ENCODE assay signal across 10 mouse cellular contexts in the genomic region with DNA sequence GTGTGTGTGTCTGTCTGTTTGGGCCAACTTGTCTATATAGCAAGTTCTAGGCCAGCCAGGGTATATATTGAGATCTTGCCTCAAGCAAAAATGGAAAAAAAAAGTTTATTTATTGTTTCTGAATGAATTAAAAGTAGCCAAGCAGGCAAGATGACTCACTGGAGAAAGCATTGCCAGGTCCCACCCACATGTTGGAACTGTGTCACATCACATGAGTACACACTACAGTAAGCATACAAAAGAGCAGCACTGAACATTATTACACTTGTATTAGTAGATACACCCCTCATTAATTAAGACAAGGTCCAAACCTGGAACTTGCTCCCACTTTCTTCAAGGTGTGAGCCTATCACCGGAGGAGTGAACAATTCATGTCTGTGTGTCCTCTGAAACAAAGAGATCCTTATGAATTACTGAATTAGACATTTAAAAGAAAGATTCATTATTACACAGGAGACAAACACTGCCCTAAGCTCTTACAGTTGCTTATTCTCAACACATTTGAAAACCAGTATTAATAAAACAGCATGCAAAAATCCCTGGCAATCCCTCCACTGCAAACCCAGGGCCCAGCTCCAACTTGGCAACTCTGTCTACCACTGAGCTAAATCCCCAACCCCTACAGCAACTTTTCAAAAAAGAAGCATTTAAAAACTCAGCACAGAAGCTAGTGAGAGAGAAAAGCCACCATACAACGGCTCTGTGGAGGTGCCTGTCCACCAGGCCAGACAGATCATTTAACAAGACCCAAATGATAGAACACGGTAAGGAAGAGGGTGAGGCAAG. TPM values are rescaled to one million over a fixed set of nuclear protein-coding genes. Genes with fewer than 3 reads are reported as not detected.
A peak's percentile ranks its signal among the peaks of the same experiment; 100 is the strongest.
DNase-seq lines count a peak whose midpoint lies in the region; ATAC-seq and TF ChIP-seq lines count a peak whose summit lies in the region.
"Had no signal": no experiment of that assay in that cellular context is flagged by ENCODE, and none has a peak within 500 bp of the region (broad histone marks: within the 10 kb centered on the region; RNA-seq: fewer than 3 reads in every experiment).

No protein-coding gene starts in this region.

- no peak for TF ChIP-seq CTCF in intestine, postnatal 0 days (IDR thresholded peaks at IDR 0.05; ENCODE audit: low read depth)

- peak; percentile 39 to 57 for DNase-seq in left cerebral cortex, adult 18-20 months (ENCODE audit: low spot score in 2 of 2)
- DNase-seq in left cerebral cortex, postnatal 10 days (ENCODE audit: extremely low spot score in 1 of 2, low spot score in 2 of 2) = no peak
- peak; percentile 46 to 90 for DNase-seq in layer of hippocampus, adult 18-20 months (ENCODE audit: low spot score in 2 of 2)
- peak; percentile 27 for DNase-seq in right cerebral cortex, postnatal 25 days
- no peak for DNase-seq in kidney, postnatal 10 days

- H3K9ac ChIP-seq in forebrain, embryonic 16.5 days (replicated peaks; ENCODE audit: low read depth, low read length) = no peak overlapping the region
- H3K9ac ChIP-seq in midbrain, embryonic 13.5 days (replicated peaks) = no peak overlapping the region
- H3K9ac ChIP-seq in intestine, postnatal 0 days (ENCODE audit: low read depth, low read length) = no peak overlapping the region
- H3K9ac ChIP-seq: kidney, embryonic 15.5 days; midbrain, embryonic 12.5 days had no signal

- intact Hi-C loops in left cerebral cortex, postnatal 10 days (cut with DNase I) = loop anchor here (5.0 kb wide), 2 partner anchors 67 to 82 kb away; a partner anchor contains a TSS

- no peaks in the 10 kb centered on the region for H3K27me3 ChIP-seq in forebrain, embryonic 16.5 days (replicated peaks; ENCODE audit: control insufficient read depth, insufficient read depth, low read length)
- no peaks in the 10 kb centered on the region for H3K27me3 ChIP-seq in midbrain, embryonic 13.5 days
- H3K27me3 ChIP-seq in intestine, postnatal 0 days (replicated peaks; ENCODE audit: control insufficient read depth, insufficient read depth, low read length) = no peaks in the 10 kb centered on the region
- H3K27me3 ChIP-seq: kidney, embryonic 15.5 days; midbrain, embryonic 12.5 days had no signal

- H3K27ac ChIP-seq in forebrain, embryonic 16.5 days (ENCODE audit: low read length) = no peak overlapping the region
- no peak overlapping the region for H3K27ac ChIP-seq in midbrain, embryonic 13.5 days
- no peak overlapping the region for H3K27ac ChIP-seq in intestine, postnatal 0 days (ENCODE audit: low read depth, low read length)
- H3K27ac ChIP-seq: kidney, embryonic 15.5 days; midbrain, embryonic 12.5 days had no signal

- 61% methylated on average over 3 of the region's 3 CpGs for WGBS in forebrain, embryonic 16.5 days
- 87% methylated on average over 3 of the region's 3 CpGs for WGBS in midbrain, embryonic 13.5 days
- 88% methylated on average over 3 of the region's 3 CpGs for WGBS in intestine, postnatal 0 days

- H3K36me3 ChIP-seq in forebrain, embryonic 16.5 days (ENCODE audit: control insufficient read depth, insufficient read depth) = no peaks in the 10 kb centered on the region
- peaks cover 13% of the 10 kb centered on the region for H3K36me3 ChIP-seq in midbrain, embryonic 13.5 days
- peaks cover 25% of the 10 kb centered on the region for H3K36me3 ChIP-seq in intestine, postnatal 0 days (ENCODE audit: control insufficient read depth, insufficient read depth)

- peaks cover 7% of the 10 kb centered on the region for H3K4me1 ChIP-seq in forebrain, embryonic 16.5 days (replicated peaks; ENCODE audit: control insufficient read depth, insufficient read depth, low read length)
- H3K4me1 ChIP-seq in midbrain, embryonic 13.5 days (replicated peaks) = no peaks in the 10 kb centered on the region
- H3K4me1 ChIP-seq in intestine, postnatal 0 days (replicated peaks; ENCODE audit: control insufficient read depth, insufficient read depth, low read length) = no peaks in the 10 kb centered on the region
- H3K4me1 ChIP-seq: kidney, embryonic 15.5 days; midbrain, embryonic 12.5 days had no signal

- no peak overlapping the region for H3K4me2 ChIP-seq in forebrain, embryonic 16.5 days (ENCODE audit: low read length)
- no peak overlapping the region for H3K4me2 ChIP-seq in midbrain, embryonic 13.5 days (replicated peaks)
- no peak overlapping the region for H3K4me2 ChIP-seq in intestine, postnatal 0 days (replicated peaks; ENCODE audit: low read depth)
- H3K4me2 ChIP-seq: kidney, embryonic 15.5 days; midbrain, embryonic 12.5 days had no signal

- no peaks in the 10 kb centered on the region for H3K9me3 ChIP-seq in forebrain, embryonic 16.5 days (ENCODE audit: control insufficient read depth, low read length)
- no peaks in the 10 kb centered on the region for H3K9me3 ChIP-seq in midbrain, embryonic 13.5 days
- H3K9me3 ChIP-seq in intestine, postnatal 0 days (ENCODE audit: control insufficient read depth) = no peaks in the 10 kb centered on the region
- H3K9me3 ChIP-seq: kidney, embryonic 15.5 days; midbrain, embryonic 12.5 days had no signal

- H3K4me3 ChIP-seq in forebrain, embryonic 16.5 days (replicated peaks; ENCODE audit: low read length) = no peak overlapping the region
- no peak overlapping the region for H3K4me3 ChIP-seq in midbrain, embryonic 13.5 days (replicated peaks)
- no peak overlapping the region for H3K4me3 ChIP-seq in intestine, postnatal 0 days (ENCODE audit: low read depth, low read length)
- H3K4me3 ChIP-seq: kidney, embryonic 15.5 days; midbrain, embryonic 12.5 days had no signal

- ATAC-seq in forebrain, embryonic 16.5 days = peak; percentile 60
- no peak for ATAC-seq in midbrain, embryonic 13.5 days
- no peak for ATAC-seq in intestine, postnatal 0 days

RNA-seq across cellular contexts. Expression of a gene that starts 11.1 kb away (rescaled TPM):
- total RNA-seq in left cerebral cortex, adult 18-20 months (2021) = 1 to 10 TPM; 3.3 to 4.1 TPM
- total RNA-seq in left cerebral cortex, postnatal 10 days (2021) = 1 to 10 TPM; 3.0 to 4.9 TPM
- 16.5 and 22.1 TPM in 2 replicates for polyA plus RNA-seq in forebrain, embryonic 16.5 days (2015; fragmentation: Nextera tagmentation; extraction: Ambion mirVana)
- total RNA-seq in layer of hippocampus, adult 18-20 months (2021) = 1 to 10 TPM; 3.4 to 4.6 TPM
- 15.8 and 19.0 TPM in 2 replicates for polyA plus RNA-seq in midbrain, embryonic 13.5 days (2015; fragmentation: Nextera tagmentation; extraction: Ambion mirVana)
- 9.1 and 9.5 TPM in 2 replicates for polyA plus RNA-seq in intestine, postnatal 0 days (2015; fragmentation: Nextera tagmentation; extraction: Ambion mirVana)

RNA-seq across cellular contexts. Expression of a gene that starts 12.8 kb away (rescaled TPM):
- under 1 TPM; 0.21 to 0.56 TPM for total RNA-seq in left cerebral cortex, adult 18-20 months (2021)
- total RNA-seq in left cerebral cortex, postnatal 10 days (2021) = 1 to 10 TPM; 1.2 to 1.7 TPM
- polyA plus RNA-seq in forebrain, embryonic 16.5 days (2015; fragmentation: Nextera tagmentation; extraction: Ambion mirVana) = 7.2 and 8.0 TPM in 2 replicates
- under 1 TPM; 0.20 to 0.28 TPM for total RNA-seq in layer of hippocampus, adult 18-20 months (2021)
- polyA plus RNA-seq in midbrain, embryonic 13.5 days (2015; fragmentation: Nextera tagmentation; extraction: Ambion mirVana) = 9.6 and 10.0 TPM in 2 replicates
- 5.4 and 6.7 TPM in 2 replicates for polyA plus RNA-seq in intestine, postnatal 0 days (2015; fragmentation: Nextera tagmentation; extraction: Ambion mirVana)

RNA-seq across cellular contexts. Expression of a gene that starts 17.0 kb away (rescaled TPM):
- total RNA-seq in left cerebral cortex, adult 18-20 months (2021) = 1 to 10 TPM; 1.4 to 1.8 TPM
- total RNA-seq in left cerebral cortex, postnatal 10 days (2021) = 1 to 10 TPM; 1.9 to 2.8 TPM
- polyA plus RNA-seq in forebrain, embryonic 16.5 days (2015; fragmentation: Nextera tagmentation; extraction: Ambion mirVana) = 8.1 and 9.1 TPM in 2 replicates
- total RNA-seq in layer of hippocampus, adult 18-20 months (2021) = 1 to 10 TPM; 1.5 to 1.8 TPM
- polyA plus RNA-seq in midbrain, embryonic 13.5 days (2015; fragmentation: Nextera tagmentation; extraction: Ambion mirVana) = 8.2 and 8.9 TPM in 2 replicates
- 2.9 and 3.4 TPM in 2 replicates for polyA plus RNA-seq in intestine, postnatal 0 days (2015; fragmentation: Nextera tagmentation; extraction: Ambion mirVana)

RNA-seq across cellular contexts. Expression of a gene that starts 18.3 kb away (rescaled TPM):
- total RNA-seq in left cerebral cortex, adult 18-20 months (2021) = 1 to 10 TPM; 4.3 to 5.4 TPM
- 1 to 10 TPM; 5.7 to 7.1 TPM for total RNA-seq in left cerebral cortex, postnatal 10 days (2021)
- 20.0 and 23.6 TPM in 2 replicates for polyA plus RNA-seq in forebrain, embryonic 16.5 days (2015; fragmentation: Nextera tagmentation; extraction: Ambion mirVana)
- total RNA-seq in layer of hippocampus, adult 18-20 months (2021) = 1 to 10 TPM; 5.0 to 5.4 TPM
- polyA plus RNA-seq in midbrain, embryonic 13.5 days (2015; fragmentation: Nextera tagmentation; extraction: Ambion mirVana) = 20.7 and 24.5 TPM in 2 replicates
- 9.9 and 10.2 TPM in 2 replicates for polyA plus RNA-seq in intestine, postnatal 0 days (2015; fragmentation: Nextera tagmentation; extraction: Ambion mirVana)

RNA-seq across cellular contexts. Expression of a gene that starts 25.8 kb away (rescaled TPM):
- 10 to 100 TPM; 22.6 to 23.5 TPM for total RNA-seq in left cerebral cortex, adult 18-20 months (2021)
- 10 to 100 TPM; 15.0 to 16.7 TPM for total RNA-seq in left cerebral cortex, postnatal 10 days (2021)
- polyA plus RNA-seq in forebrain, embryonic 16.5 days (2015; fragmentation: Nextera tagmentation; extraction: Ambion mirVana) = 12.5 TPM in 2 replicates
- 10 to 100 TPM; 18.8 to 19.4 TPM for total RNA-seq in layer of hippocampus, adult 18-20 months (2021)
- polyA plus RNA-seq in midbrain, embryonic 13.5 days (2015; fragmentation: Nextera tagmentation; extraction: Ambion mirVana) = 9.1 and 10.5 TPM in 2 replicates
- 8.1 and 8.3 TPM in 2 replicates for polyA plus RNA-seq in intestine, postnatal 0 days (2015; fragmentation: Nextera tagmentation; extraction: Ambion mirVana)

Comparison
In these comparisons a context has a peak if more than half of its experiments do, and no peak if none do; other contexts are left out.
1. DNase-seq: peak in left cerebral cortex, adult 18-20 months (2 of 2), layer of hippocampus, adult 18-20 months (2 of 2) and right cerebral cortex, postnatal 25 days (single experiment); none in left cerebral cortex, postnatal 10 days (0 of 2) and kidney, postnatal 10 days (single experiment).